Mouse (Mus musculus) adrenal gland, postnatal 36 days (tissue): ENCODE data around the gene Asic2. TPM values are rescaled to one million over a fixed set of nuclear protein-coding genes. Genes with fewer than 3 reads are reported as not detected.

Experiments used
- DNase-seq, 2 experiments: peaks; one replicate each; pipeline ENCODE4 v3.0.0; 2021; ENCODE audit warnings: mixed read lengths in 1 of 2
- total RNA-seq, 2 experiments: library from RNA; stranded (reverse); gene quantifications; 2 replicates each; pipeline ENCODE4 v1.2.3; 2021

Asic2 gene
- total RNA-seq, 2 experiments from 2014 or later: 1.7 TPM

DNA sequence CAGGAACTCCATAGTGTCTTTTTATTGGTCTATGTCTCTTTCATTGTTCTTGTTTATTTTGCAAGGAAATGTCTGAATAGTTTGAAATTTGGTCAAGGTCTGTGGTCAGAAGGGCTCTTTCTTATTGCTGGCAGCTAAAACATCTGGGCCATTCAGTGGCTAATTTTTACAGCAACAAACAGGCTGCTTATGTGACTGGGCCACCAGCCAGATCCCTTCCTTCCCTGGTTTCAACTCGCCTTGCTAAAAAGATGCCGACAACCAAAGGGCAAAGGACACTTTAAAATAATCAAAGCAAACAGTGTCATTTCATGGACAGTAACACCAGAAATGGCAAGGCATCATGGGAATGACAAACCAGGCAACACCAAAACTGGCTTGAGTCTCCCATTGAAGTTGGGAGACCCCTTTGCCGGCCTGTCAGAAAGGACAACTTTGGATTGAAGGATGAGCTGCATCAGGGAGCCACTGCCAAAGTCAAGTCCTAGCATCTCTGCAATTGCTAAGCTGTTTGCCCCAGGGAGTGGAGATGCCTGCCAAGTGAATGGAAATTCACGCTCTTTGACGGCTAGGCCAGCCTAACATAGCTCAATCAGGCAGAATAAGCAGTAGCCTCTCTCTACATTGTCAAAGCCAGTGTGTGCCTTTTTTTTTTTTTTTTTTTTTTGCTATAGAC is 123.1 kb downstream of the Asic2 start:
- DNase-seq: peak; percentile 53 to 59

GRCm38 (mm10) chr11:81841001-81841400 is 127.3 kb downstream of the Asic2 start:
- no peak for DNase-seq

GRCm38 (mm10) chr11:81838426-81838825 is 129.8 kb downstream of the Asic2 start:
- no peak for DNase-seq

DNA sequence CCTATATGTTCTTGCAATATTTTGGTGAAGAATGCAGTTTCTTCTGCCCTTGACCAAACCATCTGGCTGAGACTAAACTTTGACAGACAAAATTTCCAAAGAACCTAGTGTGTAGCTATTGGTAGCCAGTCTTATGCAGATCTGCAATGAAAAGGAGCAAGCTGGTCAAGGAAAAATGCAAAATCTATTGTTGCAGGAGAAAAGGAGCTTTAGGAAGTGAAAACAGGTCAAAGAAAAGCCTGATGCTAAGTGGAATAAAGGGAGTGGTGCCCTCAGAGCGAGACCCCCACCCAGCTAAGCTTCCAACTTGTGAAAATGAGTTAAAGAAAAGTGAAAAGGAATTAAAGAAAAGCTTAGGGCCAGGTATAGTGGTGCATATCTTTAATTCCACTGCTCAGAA is 135.9 kb downstream of the Asic2 start:
- DNase-seq: no peak

DNA sequence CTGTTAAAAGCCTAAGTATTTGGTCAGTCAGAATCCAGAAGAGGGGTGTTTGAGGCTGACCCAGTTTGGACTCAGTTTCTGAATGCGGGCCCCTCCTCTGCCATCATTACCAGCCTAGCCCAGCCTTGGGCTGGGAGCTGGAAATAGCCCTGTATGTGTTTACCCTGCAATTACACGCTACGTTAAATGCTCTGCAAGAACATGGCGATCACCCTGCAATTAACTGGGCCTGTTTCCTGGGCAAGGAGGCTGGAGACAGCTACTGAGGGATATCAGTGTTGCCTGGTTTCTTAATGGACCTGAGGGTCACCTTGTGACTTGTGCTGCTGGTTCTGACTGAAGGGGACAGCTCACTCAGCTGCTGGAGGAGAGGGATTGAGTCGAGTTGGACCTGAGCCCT is 151.7 kb downstream of the Asic2 start:
- no peak for DNase-seq

GRCm38 (mm10) chr11:81814816-81815215 is 153.4 kb downstream of the Asic2 start:
- peak; percentile 43 to 46 for DNase-seq

- DNase-seq: no peak
These were observed 161.2 kb downstream of the Asic2 start for GRCm38 (mm10) chr11:81806905-81807659.

DNA sequence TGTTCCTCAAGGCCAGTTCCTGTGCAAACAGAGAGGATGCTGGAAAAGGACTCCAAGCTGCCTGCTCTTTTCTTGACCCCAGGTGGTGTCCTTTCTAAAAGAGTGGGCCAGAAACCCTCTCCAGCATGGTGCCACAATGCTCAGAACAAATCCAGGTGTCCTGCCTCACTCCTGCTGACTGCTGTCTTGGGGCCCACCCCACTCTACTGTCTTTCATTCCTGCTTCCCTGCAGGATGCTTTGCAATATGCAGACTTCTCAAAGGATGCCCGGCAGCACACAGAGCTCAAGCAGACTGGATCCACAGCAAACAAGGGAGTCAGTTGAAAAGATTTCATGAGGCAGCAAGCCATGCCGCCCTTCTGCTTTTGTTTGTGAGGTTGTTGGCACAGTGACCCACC is 164.7 kb downstream of the Asic2 start:
- no peak for DNase-seq

- DNase-seq: no peak
These were observed 165.6 kb downstream of the Asic2 start for GRCm38 (mm10) chr11:81802614-81803013.

- no peak for DNase-seq
These were observed 167.4 kb downstream of the Asic2 start for GRCm38 (mm10) chr11:81800899-81801298.

DNA sequence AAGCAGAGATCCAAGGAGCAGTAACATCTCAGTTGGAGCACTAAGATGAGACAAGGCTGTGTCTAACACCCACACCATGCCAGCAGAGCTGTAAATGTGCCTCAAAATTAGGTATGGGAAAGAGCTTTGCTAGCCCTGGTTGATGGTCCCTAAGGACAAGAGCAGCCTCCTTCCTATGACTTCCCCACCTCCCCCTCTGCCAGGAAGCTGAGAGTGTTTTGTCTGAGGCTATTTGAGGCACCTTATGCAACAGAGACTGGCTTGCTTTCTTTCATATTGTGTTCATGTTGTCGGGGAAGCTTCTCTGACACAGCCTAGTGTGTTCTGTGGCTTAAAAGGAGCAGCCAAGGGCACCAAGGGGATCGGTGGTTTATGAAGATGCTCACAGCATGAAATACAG is 174.7 kb downstream of the Asic2 start:
- no peak for DNase-seq

DNA sequence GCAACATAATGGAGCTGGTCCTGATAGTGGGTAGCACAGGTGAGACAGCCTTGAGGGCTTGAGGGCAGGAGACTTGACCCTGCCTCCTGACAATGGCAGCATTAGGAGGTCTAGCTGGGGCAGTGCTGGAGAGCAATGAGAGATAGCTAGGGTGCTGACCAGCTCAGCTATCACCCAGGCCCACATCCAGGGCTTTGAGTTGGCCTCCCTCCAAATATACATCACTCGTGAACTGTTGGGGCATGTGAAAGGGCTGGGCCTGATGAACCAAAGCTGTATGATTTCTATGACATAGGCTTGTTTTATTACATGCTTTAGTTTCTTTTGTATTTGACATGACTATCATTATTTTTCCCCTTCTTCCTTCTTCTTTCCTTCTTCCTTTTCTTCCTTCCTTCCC is 176.7 kb downstream of the Asic2 start:
- DNase-seq: no peak

DNA sequence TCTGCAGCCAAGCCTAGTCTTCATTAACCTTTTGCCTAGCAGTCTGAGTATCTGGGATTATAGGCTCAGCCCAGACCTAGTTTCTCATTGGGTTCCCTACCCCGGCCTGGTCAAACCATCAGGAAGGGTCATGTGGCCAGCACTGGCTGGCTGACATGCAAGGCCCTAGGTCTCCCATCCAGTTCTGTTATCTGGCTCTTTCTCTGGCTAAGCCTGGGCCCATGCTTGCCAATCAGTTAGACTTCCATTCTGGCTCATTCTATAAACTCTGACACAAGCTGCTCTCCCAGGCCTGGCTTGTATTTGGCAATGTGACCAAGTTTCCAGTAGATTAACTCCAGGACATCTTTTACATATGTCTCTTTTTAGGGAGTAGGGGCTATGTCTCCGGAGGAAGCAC is 187.7 kb downstream of the Asic2 start:
- DNase-seq: no peak

DNA sequence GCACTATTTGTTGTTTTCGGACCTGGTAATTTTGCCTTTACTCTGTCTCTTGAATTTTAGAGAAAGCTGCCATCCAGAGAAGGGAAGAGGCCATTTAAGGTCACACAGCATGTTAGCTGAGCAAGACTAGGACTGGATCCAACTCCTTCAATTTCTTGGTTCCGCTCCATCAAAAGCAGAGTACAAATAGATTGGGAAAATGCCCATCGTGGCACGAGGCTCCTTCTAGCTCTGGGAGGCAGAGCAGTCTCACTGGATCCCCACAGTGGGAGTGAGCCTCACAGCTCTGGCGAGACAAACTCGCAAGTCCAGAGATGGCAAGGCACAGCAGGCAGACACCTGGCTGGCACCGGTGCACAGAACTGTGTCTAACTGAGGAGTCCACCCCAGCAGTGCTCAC is 188.4 kb downstream of the Asic2 start:
- peak in 1 of 2 experiments; percentile 49 for DNase-seq

GRCm38 (mm10) chr11:81771195-81771895 is 196.9 kb downstream of the Asic2 start:
- no peak for DNase-seq

- DNase-seq: no peak
These were observed 198.5 kb downstream of the Asic2 start for GRCm38 (mm10) chr11:81769691-81770260.

- DNase-seq: no peak
These were observed 200.0 kb downstream of the Asic2 start for GRCm38 (mm10) chr11:81768305-81768704.

DNA sequence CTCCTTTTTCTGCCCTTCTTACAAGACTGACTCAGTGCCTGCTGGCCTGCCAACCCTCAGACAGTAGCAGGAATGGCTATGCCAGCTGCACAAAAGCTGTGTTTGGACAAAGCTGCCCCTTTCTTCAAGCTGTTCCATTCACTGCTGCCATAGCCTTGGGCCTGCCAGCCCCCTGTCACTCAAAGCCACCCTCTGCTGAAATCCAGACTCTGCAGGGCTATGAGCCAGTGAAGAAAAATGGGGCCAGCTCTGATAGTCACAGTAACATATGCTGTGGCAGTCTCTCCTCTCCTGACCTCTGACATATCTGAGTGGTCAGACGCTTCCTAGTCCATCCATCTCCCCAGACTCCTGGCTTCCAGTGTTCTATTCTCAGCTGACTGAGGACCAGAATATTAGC is 200.5 kb downstream of the Asic2 start:
- DNase-seq: peak; percentile 17 to 34

- DNase-seq: no peak
These were observed 203.0 kb downstream of the Asic2 start for GRCm38 (mm10) chr11:81765288-81765687.

DNA sequence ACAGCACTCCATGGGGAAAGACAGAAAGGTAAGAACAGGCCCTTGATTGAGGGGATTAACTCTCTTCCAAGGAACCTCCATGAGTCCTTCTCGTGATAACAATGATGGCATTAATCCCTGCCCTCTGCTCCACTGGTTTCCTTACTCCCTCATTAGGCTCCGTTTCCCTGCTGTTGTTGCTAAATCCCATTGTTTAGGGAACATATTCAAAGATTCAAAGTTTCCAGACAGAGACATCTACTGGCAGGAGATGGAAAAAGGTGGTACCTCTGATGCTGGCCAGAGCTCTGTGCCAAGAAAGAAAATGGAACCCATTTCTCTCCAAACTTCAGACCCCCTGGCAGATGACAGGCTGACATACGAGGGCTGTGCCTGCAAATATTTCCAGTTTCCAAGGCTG is 203.5 kb downstream of the Asic2 start:
- DNase-seq: no peak

GRCm38 (mm10) chr11:81757221-81757620 is 211.0 kb downstream of the Asic2 start:
- no peak for DNase-seq

GRCm38 (mm10) chr11:81750876-81751275 is 217.4 kb downstream of the Asic2 start:
- DNase-seq: no peak

- no peak for DNase-seq
These were observed 218.2 kb downstream of the Asic2 start for GRCm38 (mm10) chr11:81750016-81750415.
